Mouse (Mus musculus) liver, embryonic 16.5 days (tissue): Measurements from ENCODE around the gene Serpina1d. TPM values are rescaled to one million over a fixed set of nuclear protein-coding genes. Genes with fewer than 3 reads are reported as not detected.
"Not testable (repeated sequence)": the region's sequence is repeated elsewhere in the genome, so short reads cannot be mapped to it uniquely, and the experiment has no call there.

Source experiments
- ATAC-seq: fragments of 200-750 bp; cut with Nextera tagmentation; 2 replicates; pipeline ENCODE4 v1.8.0; 2017; ENCODE audit warnings: low read depth, mild to moderate bottlenecking, moderate number of reproducible peaks, moderate library complexity
- H3K27ac ChIP-seq: fragments of 300-500 bp; sonication (generic); 2 replicates; pipeline ENCODE4 v1.5.1; 2014; ENCODE audit warnings: mild to moderate bottlenecking, low read length
- H3K27me3 ChIP-seq: fragments of 300-500 bp; sonication (generic); 2 replicates; pipeline ENCODE4 v1.6.1; 2014; ENCODE audit warnings: low read depth, low read length, mixed read lengths; ENCODE audit not compliant: control insufficient read depth, insufficient read depth
- H3K36me3 ChIP-seq: fragments of 300-500 bp; sonication (generic); 2 replicates; pipeline ENCODE4 v1.6.1; 2014; ENCODE audit warnings: mild to moderate bottlenecking; ENCODE audit not compliant: control insufficient read depth, insufficient read depth
- H3K4me1 ChIP-seq: fragments of 300-500 bp; sonication (generic); 2 replicates; pipeline ENCODE4 v1.6.1; 2014; ENCODE audit warnings: low read depth, low read length, mixed read lengths; ENCODE audit not compliant: control insufficient read depth
- H3K4me2 ChIP-seq: fragments of 300-500 bp; sonication (generic); 2 replicates; pipeline ENCODE4 v1.6.1; 2014; ENCODE audit warnings: low read depth, low read length, mixed read lengths
- H3K4me3 ChIP-seq: fragments of 300-500 bp; sonication (generic); 2 replicates; pipeline ENCODE4 v1.5.1; 2014; ENCODE audit warnings: low read depth, mild to moderate bottlenecking, low read length
- H3K9ac ChIP-seq: fragments of 300-500 bp; sonication (generic); 2 replicates; pipeline ENCODE4 v1.6.1; 2014; ENCODE audit warnings: low read depth, low read length
- H3K9me3 ChIP-seq: fragments of 300-500 bp; sonication (generic); replicated peaks from 2 replicates; pipeline ENCODE4 v1.6.1; 2016; ENCODE audit warnings: low read length; ENCODE audit not compliant: control insufficient read depth
- WGBS: fragments of 180-500 bp; shearing (Covaris S2); extraction: QIAGEN DNeasy Blood & Tissue Kit; methylation state at CpG from one replicate; pipeline ENCODE4 v1.1.7; 2014; ENCODE audit not compliant: insufficient replicate concordance; 5-methylcytosine and 5-hydroxymethylcytosine counted together
- polyA plus RNA-seq: library from polyadenylated mRNA; unstranded; fragments of >200 nt; fragmentation: Nextera tagmentation; extraction: Ambion mirVana; gene quantifications from 2 replicates; pipeline ENCODE4 v1.2.1, GENCODE M21; 2015

Serpina1d gene
- polyA plus RNA-seq = 566 and 660 TPM in 2 replicates

- not testable (repeated sequence) for H3K27ac ChIP-seq, H3K4me1 ChIP-seq, H3K27me3 ChIP-seq, H3K36me3 ChIP-seq, H3K9ac ChIP-seq, H3K9me3 ChIP-seq
- Histone ChIP-seq H3K4me2 (0 out of 2 replicates have a peak within 1 kb of the TSS, but pooled peaks have one; percentile 24), H3K4me3 (peak within 1 kb of the TSS; percentile 27)
- ATAC-seq = peak; percentile 77
- 50% methylated on average over 6 of the region's 6 CpGs for WGBS
These were observed at the start of gene Serpina1d for GRCm38 (mm10) chr12:103773246-103773851. Gene Serpina1d (minus strand): TSS chr12:103773592.

- H3K4me1 ChIP-seq, H3K27me3 ChIP-seq, H3K4me2 ChIP-seq, H3K27ac ChIP-seq, H3K9me3 ChIP-seq, H3K36me3 ChIP-seq, H3K4me3 ChIP-seq, ATAC-seq, H3K9ac ChIP-seq: not testable (repeated sequence)
- 50% methylated on average over 1 of the region's 1 CpGs for WGBS
These were observed 2.8 kb downstream of the Serpina1d start for GRCm38 (mm10) chr12:103770597-103770996.

- H3K36me3 ChIP-seq, H3K4me2 ChIP-seq, H3K9me3 ChIP-seq, H3K9ac ChIP-seq, H3K27ac ChIP-seq, H3K27me3 ChIP-seq, H3K4me1 ChIP-seq, ATAC-seq, H3K4me3 ChIP-seq: not testable (repeated sequence)
- WGBS = 53% methylated on average over 3 of the region's 3 CpGs
These were observed 10.3 kb downstream of the Serpina1d start for GRCm38 (mm10) chr12:103763083-103763482.

GRCm38 (mm10) chr12:103760316-103760715, 13.1 kb downstream of the Serpina1d start:
- not testable (repeated sequence) for H3K27me3 ChIP-seq, ATAC-seq, H3K27ac ChIP-seq, H3K4me3 ChIP-seq, H3K4me1 ChIP-seq, H3K36me3 ChIP-seq, H3K4me2 ChIP-seq, H3K9ac ChIP-seq, H3K9me3 ChIP-seq
- WGBS = 64% methylated on average over 3 of the region's 3 CpGs

GRCm38 (mm10) chr12:103745957-103746356, 27.4 kb downstream of the Serpina1d start:
- not testable (repeated sequence) for H3K27me3 ChIP-seq, H3K4me3 ChIP-seq, H3K36me3 ChIP-seq, H3K9ac ChIP-seq, H3K27ac ChIP-seq, H3K4me2 ChIP-seq, H3K9me3 ChIP-seq, H3K4me1 ChIP-seq, ATAC-seq
- WGBS = 49% methylated on average over 5 of the region's 5 CpGs

- 63% methylated on average over 5 of the region's 6 CpGs for WGBS
- peak; percentile 85 for ATAC-seq
- not testable (repeated sequence) for H3K9me3 ChIP-seq, H3K9ac ChIP-seq, H3K4me1 ChIP-seq, H3K36me3 ChIP-seq, H3K27me3 ChIP-seq
- Histone ChIP-seq H3K4me3 (peak overlapping the region; percentile 49), H3K4me2 (0 out of 2 replicates have a peak overlapping the region, but pooled peaks have one; percentile 20), H3K27ac (peak overlapping the region; percentile 70)
These were observed 35.4 kb downstream of the Serpina1d start for GRCm38 (mm10) chr12:103737791-103738580.

- H3K36me3 ChIP-seq, H3K9me3 ChIP-seq, ATAC-seq, H3K4me1 ChIP-seq, H3K27me3 ChIP-seq, H3K27ac ChIP-seq, H3K9ac ChIP-seq: not testable (repeated sequence)
- H3K4me3 ChIP-seq = peak overlapping the region; percentile 11; the same call in 1 of the 2 replicates
- 60% methylated on average over 4 of the region's 4 CpGs for WGBS
- peak overlapping the region; percentile 46 for H3K4me2 ChIP-seq
These were observed 37.8 kb downstream of the Serpina1d start for GRCm38 (mm10) chr12:103735566-103735965.

- not testable (repeated sequence) for H3K36me3 ChIP-seq, H3K9me3 ChIP-seq, H3K4me1 ChIP-seq, H3K27me3 ChIP-seq, H3K27ac ChIP-seq, H3K9ac ChIP-seq, ATAC-seq
- peak overlapping the region; percentile 46 for H3K4me2 ChIP-seq
- peak overlapping the region; percentile 11; the same call in 1 of the 2 replicates for H3K4me3 ChIP-seq
- WGBS = 59% methylated on average over 4 of the region's 4 CpGs
These were observed 38.3 kb downstream of the Serpina1d start for GRCm38 (mm10) chr12:103735101-103735500.
